ENCODE assay signal across 27 mouse cellular contexts in genomic region chr12:29920298-29920697, GRCm38 (mm10). TPM values are rescaled to one million over a fixed set of nuclear protein-coding genes. Genes with fewer than 3 reads are reported as not detected.
"Had no signal": no experiment of that assay in that cellular context is flagged by ENCODE, and none has a peak within 500 bp of the region (broad histone marks: within the 10 kb centered on the region; RNA-seq: fewer than 3 reads in every experiment).

No protein-coding gene starts in this region.

- DNase-seq: gastrocnemius, postnatal 14 days; gastrocnemius, postnatal 36 days; heart, adult 11 months; heart, adult 2 months; heart, postnatal 14 days; heart, postnatal 36 days; kidney, adult 11 months; kidney, adult 2 months; kidney, adult 9 months; kidney, postnatal 25 days; kidney, postnatal 4 days; liver; liver, embryonic 13.5 days had no signal

- H3K36me3 ChIP-seq: heart, embryonic 13.5 days; heart, embryonic 15.5 days; kidney, embryonic 15.5 days; limb, embryonic 10.5 days; limb, embryonic 12.5 days; liver, embryonic 13.5 days; liver, embryonic 15.5 days had no signal

- H3K4me3 ChIP-seq: heart, adult 2 months; heart, embryonic 13.5 days; heart, embryonic 15.5 days; hindbrain, embryonic 13.5 days; hindbrain, embryonic 15.5 days; kidney, embryonic 15.5 days; limb, embryonic 10.5 days; limb, embryonic 12.5 days; liver, embryonic 13.5 days; liver, embryonic 15.5 days had no signal

- H3K9ac ChIP-seq: heart, embryonic 13.5 days; heart, embryonic 15.5 days; hindbrain, embryonic 13.5 days; hindbrain, embryonic 15.5 days; kidney, embryonic 15.5 days; limb, embryonic 12.5 days; liver, embryonic 13.5 days; liver, embryonic 15.5 days had no signal

- H3K4me1 ChIP-seq: heart, embryonic 13.5 days; heart, embryonic 15.5 days; hindbrain, embryonic 13.5 days; hindbrain, embryonic 15.5 days; kidney, embryonic 15.5 days; limb, embryonic 10.5 days; limb, embryonic 12.5 days; liver, embryonic 13.5 days; liver, embryonic 15.5 days had no signal

- H3K27me3 ChIP-seq: heart, embryonic 13.5 days; heart, embryonic 15.5 days; hindbrain, embryonic 13.5 days; hindbrain, embryonic 15.5 days; limb, embryonic 12.5 days; liver, embryonic 13.5 days; liver, embryonic 15.5 days had no signal

- H3K27ac ChIP-seq: heart, adult 2 months; heart, embryonic 13.5 days; heart, embryonic 15.5 days; hindbrain, embryonic 13.5 days; hindbrain, embryonic 15.5 days; hindbrain, postnatal 0 days; kidney, embryonic 15.5 days; kidney, postnatal 0 days; limb, embryonic 10.5 days; limb, embryonic 12.5 days; liver, embryonic 13.5 days; liver, embryonic 15.5 days had no signal

- H3K4me2 ChIP-seq: heart, embryonic 11.5 days; heart, embryonic 13.5 days; heart, embryonic 15.5 days; hindbrain, embryonic 13.5 days; hindbrain, embryonic 15.5 days; kidney, embryonic 15.5 days; limb, embryonic 12.5 days; liver, embryonic 11.5 days; liver, embryonic 13.5 days; liver, embryonic 15.5 days had no signal

- ATAC-seq: hindbrain, postnatal 0 days; intestine, embryonic 16.5 days had no signal

- H3K9me3 ChIP-seq: heart, embryonic 13.5 days; heart, embryonic 15.5 days; hindbrain, embryonic 13.5 days; hindbrain, embryonic 15.5 days; kidney, embryonic 15.5 days; limb, embryonic 10.5 days; liver, embryonic 13.5 days; liver, embryonic 15.5 days had no signal

RNA-seq across cellular contexts. Expression of gene Pxdn, which starts 17.1 kb away (rescaled TPM):
- total RNA-seq: hematopoietic stem cell, adult 5-6 weeks had no signal
